Mouse (Mus musculus): ENCODE measurements around the gene Gm26602.

The Gm26602 gene

GRCm38 (mm10) chr10:79959847-79960601 is 49.4 kb downstream of the Gm26602 start, which contains the start of gene Wdr18:
Gene Wdr18 (plus strand): TSS chr10:79960152.
- peak; percentile 100 for DNase-seq (ENCODE audit: low read depth, low spot score)
